Mouse (Mus musculus): ENCODE measurements at regions not wholly inside any gene's neighbourhood (a gene's known extent, or its start where the extent isn't known, plus 50 kb on each side); places are given as distances from the start of the nearest gene placed in this dataset.

GRCm38 (mm10) chr5:111660447-111660846 is 73.3 kb upstream of the Gm26897 start:
- TF ChIP-seq POLR2A (IDR thresholded peaks at IDR 0.05; ENCODE audit: borderline replicate concordance, control insufficient read depth, low read depth, low read length): no peak
- TF ChIP-seq CTCF (IDR thresholded peaks at IDR 0.05; ENCODE audit: control insufficient read depth, insufficient read depth, low read length): no peak

All from bone marrow, adult 2 months (tissue).